Mouse (Mus musculus): Measurements from ENCODE around the gene Tiam1.

The Tiam1 gene

GRCm38 (mm10) chr16:90143416-90143759, 181 bp downstream of the Tiam1 start:
- no peak for DNase-seq (ENCODE audit: low spot score)

- DNase-seq (ENCODE audit: low spot score) = no peak
Measured at GRCm38 (mm10) chr16:90142574-90143415, 774 bp downstream of the Tiam1 start.

- DNase-seq (ENCODE audit: low spot score) = no peak
Measured at GRCm38 (mm10) chr16:90142247-90142573, 1.4 kb downstream of the Tiam1 start.

- DNase-seq (ENCODE audit: low spot score) = no peak
Measured at GRCm38 (mm10) chr16:90141556-90141955, 2.0 kb downstream of the Tiam1 start.

- DNase-seq (ENCODE audit: low spot score) = no peak
Measured at GRCm38 (mm10) chr16:90140571-90140970, 3.0 kb downstream of the Tiam1 start.

GRCm38 (mm10) chr16:90139696-90140095, 3.9 kb downstream of the Tiam1 start:
- DNase-seq (ENCODE audit: low spot score) = no peak

GRCm38 (mm10) chr16:90138151-90138550, 5.4 kb downstream of the Tiam1 start:
- no peak for DNase-seq (ENCODE audit: low spot score)

- no peak for DNase-seq (ENCODE audit: low spot score)
Measured at GRCm38 (mm10) chr16:90137175-90137574, 6.4 kb downstream of the Tiam1 start.

GRCm38 (mm10) chr16:90135580-90135979, 8.0 kb downstream of the Tiam1 start:
- DNase-seq (ENCODE audit: low spot score) = no peak

GRCm38 (mm10) chr16:90134351-90134750, 9.2 kb downstream of the Tiam1 start:
- no peak for DNase-seq (ENCODE audit: low spot score)

GRCm38 (mm10) chr16:90132816-90133215, 10.8 kb downstream of the Tiam1 start:
- no peak for DNase-seq (ENCODE audit: low spot score)

- DNase-seq (ENCODE audit: low spot score) = no peak
Measured at GRCm38 (mm10) chr16:90132331-90132730, 11.2 kb downstream of the Tiam1 start.

GRCm38 (mm10) chr16:90128817-90129587, 14.6 kb downstream of the Tiam1 start:
- no peak for DNase-seq (ENCODE audit: low spot score)

- DNase-seq (ENCODE audit: low spot score) = no peak
Measured at GRCm38 (mm10) chr16:90128361-90128760, 15.2 kb downstream of the Tiam1 start.

GRCm38 (mm10) chr16:90125318-90126314, 18.0 kb downstream of the Tiam1 start:
- DNase-seq (ENCODE audit: low spot score) = no peak

- DNase-seq (ENCODE audit: low spot score) = no peak
Measured at GRCm38 (mm10) chr16:90123091-90123490, 20.5 kb downstream of the Tiam1 start.

- no peak for DNase-seq (ENCODE audit: low spot score)
Measured at GRCm38 (mm10) chr16:90122439-90122838, 21.1 kb downstream of the Tiam1 start.

GRCm38 (mm10) chr16:90121799-90122198, 21.8 kb downstream of the Tiam1 start:
- DNase-seq (ENCODE audit: low spot score) = no peak

- DNase-seq (ENCODE audit: low spot score) = no peak
Measured at GRCm38 (mm10) chr16:90119969-90120368, 23.6 kb downstream of the Tiam1 start.

- DNase-seq (ENCODE audit: low spot score) = no peak
Measured at GRCm38 (mm10) chr16:90116637-90117182, 26.9 kb downstream of the Tiam1 start.

GRCm38 (mm10) chr16:90112577-90113155, 30.9 kb downstream of the Tiam1 start:
- DNase-seq (ENCODE audit: low spot score) = no peak

- DNase-seq (ENCODE audit: low spot score) = no peak
Measured at GRCm38 (mm10) chr16:90109500-90109899, 34.1 kb downstream of the Tiam1 start.

All from urinary bladder, postnatal 10 days (tissue).